Mouse (Mus musculus) adrenal gland (tissue): ENCODE measurements around the gene Gm3468.
"Not testable (repeated sequence)": the region's sequence is repeated elsewhere in the genome, so short reads cannot be mapped to it uniquely, and the experiment has no call there.

ENCODE experiments used
- intact Hi-C: fragments of 180-260 bp; cut with DNase I; formaldehyde crosslinking; loops from one replicate; pipeline ENCODE4 v1.15.1; 2025
- long read RNA-seq, 2 experiments: library from polyadenylated mRNA; unstranded; transcript quantifications; one replicate each; pipeline ENCODE4 v2.0.0; 2020; ENCODE audit warnings: borderline replicate concordance in 1 of 2; ENCODE audit not compliant: insufficient replicate concordance in 1 of 2

Gm3468 gene
- long read RNA-seq, experiment 1, partial matches to known transcripts: 0 of 1 reads
- long read RNA-seq, experiment 1, other reads (novel, unspliced or antisense): 1 of 1 reads
- long read RNA-seq, experiment 2: 0 reads

- intact Hi-C loops: not testable (repeated sequence)
Measured at GRCm38 (mm10) chr14:6108272-6108925, at the start of gene Gm3468. Gene Gm3468, minus strand, starts transcription at chr14:6108665.

GRCm38 (mm10) chr14:6125707-6126106 is 17.2 kb upstream of the Gm3468 start, which contains the start of gene Gm3476:
Gene Gm3476, minus strand, starts transcription at chr14:6125807.
- intact Hi-C loops: not testable (repeated sequence)

GRCm38 (mm10) chr14:6107500-6107899 is 965 bp downstream of the Gm3468 start:
- intact Hi-C loops: not testable (repeated sequence)

GRCm38 (mm10) chr14:6093842-6094241 is 14.6 kb downstream of the Gm3468 start, which contains the start of gene Gm8206:
Gene Gm8206, minus strand, starts transcription at chr14:6093942.
- intact Hi-C loops: not testable (repeated sequence)

- intact Hi-C loops: not testable (repeated sequence)
Measured at GRCm38 (mm10) chr14:6058167-6058566, 50.3 kb downstream of the Gm3468 start, which contains the start of gene Gm6337. Gene Gm6337, minus strand, starts transcription at chr14:6058267.
